Mouse (Mus musculus) spleen, adult 2 months (tissue): ENCODE measurements at regions not wholly inside any gene's neighbourhood (a gene's known extent, or its start where the extent isn't known, plus 50 kb on each side); places are given as distances from the start of the nearest gene placed in this dataset.

Experiments
- CTCF ChIP-seq: fragments of 200-500 bp; IDR thresholded peaks from 2 replicates; pipeline ENCODE4 v1.5.1; 2011; ENCODE audit warnings: mild to moderate bottlenecking, inconsistent platforms; ENCODE audit not compliant: insufficient read depth, insufficient read length, insufficient replicate concordance; ENCODE audit errors: extremely low read depth
- POLR2A ChIP-seq: fragments of 200-500 bp; IDR thresholded peaks from 2 replicates; pipeline ENCODE4 v1.6.1; 2011; ENCODE audit warnings: low read depth, low read length, inconsistent platforms

GRCm38 (mm10) chr14:120678533-120678932 lies 200.3 kb downstream of the Rap2a start:
- TF ChIP-seq CTCF (no peak), POLR2A (no peak)
